Mouse (Mus musculus): Measurements from ENCODE around the gene Efhc1.

- TF ChIP-seq CTCF (IDR thresholded peaks at IDR 0.05; ENCODE audit: borderline replicate concordance, extremely low read depth, insufficient read depth, insufficient read length) (no peak), POLR2A (IDR thresholded peaks at IDR 0.05; ENCODE audit: borderline replicate concordance, extremely low read depth, insufficient read depth, insufficient read length, poor library complexity, severe bottlenecking) (no peak)
These were observed 44.0 kb downstream of the Efhc1 start for GRCm38 (mm10) chr1:20995331-20995986.

Measured in brain, embryonic 14.5 days (tissue).